Mouse (Mus musculus) liver, adult 2 months (tissue): ENCODE results near the gene Slc16a10. TPM values are rescaled to one million over a fixed set of nuclear protein-coding genes. Genes with fewer than 3 reads are reported as not detected.
A peak's percentile ranks its signal among the peaks of the same experiment; 100 is the strongest.

ENCODE experiments used
- DNase-seq: peaks from one replicate; pipeline ENCODE4 v3.0.0-alpha.2; 2011; ENCODE audit warnings: low read depth, low spot score; ENCODE audit errors: extremely low read depth
- H3K27ac ChIP-seq: fragments of 200-500 bp; replicated peaks from 2 replicates; pipeline ENCODE4 v1.5.1; 2012; ENCODE audit warnings: low read depth, mild to moderate bottlenecking, control low read depth, inconsistent platforms, low read length; ENCODE audit not compliant: insufficient read depth
- H3K27me3 ChIP-seq: fragments of 200-500 bp; 2 replicates; pipeline ENCODE4 v1.6.1; 2012; ENCODE audit warnings: mild to moderate bottlenecking, moderate library complexity, low read length, inconsistent platforms; ENCODE audit not compliant: control insufficient read depth, insufficient read depth
- H3K36me3 ChIP-seq: fragments of 200-500 bp; 2 replicates; pipeline ENCODE4 v1.6.1; 2012; ENCODE audit warnings: low read length, inconsistent platforms; ENCODE audit not compliant: control insufficient read depth, insufficient read depth
- H3K4me1 ChIP-seq: fragments of 200-500 bp; 2 replicates; pipeline ENCODE4 v1.6.1; 2011; ENCODE audit warnings: low read length; ENCODE audit not compliant: control insufficient read depth, insufficient read depth
- H3K4me3 ChIP-seq: fragments of 200-500 bp; 2 replicates; pipeline ENCODE4 v1.5.1; 2011; ENCODE audit warnings: low read depth, mild to moderate bottlenecking, control low read depth, low read length, moderate library complexity; ENCODE audit not compliant: insufficient read depth
- H3K79me2 ChIP-seq: fragments of 200-500 bp; 2 replicates; pipeline ENCODE4 v1.6.1; 2012; ENCODE audit warnings: inconsistent platforms, mild to moderate bottlenecking, low read length, moderate library complexity; ENCODE audit not compliant: control insufficient read depth, insufficient read depth
- H3K9ac ChIP-seq: fragments of 200-500 bp; 2 replicates; pipeline ENCODE4 v1.6.1; 2012; ENCODE audit warnings: low read depth, mild to moderate bottlenecking, control low read depth, inconsistent platforms, low read length
- CTCF ChIP-seq: fragments of 200-500 bp; IDR thresholded peaks from 2 replicates; pipeline ENCODE4 v1.5.1; 2011; ENCODE audit warnings: low read depth, low read length, control low read depth
- POLR2A ChIP-seq: fragments of 200-500 bp; IDR thresholded peaks from 2 replicates; pipeline ENCODE4 v1.6.1; 2011; ENCODE audit warnings: low read length, control low read depth; ENCODE audit not compliant: insufficient read depth; ENCODE audit errors: extremely low read depth
- WGBS: fragments of 180-500 bp; shearing (Covaris S2); methylation state at CpG from one replicate; pipeline ENCODE4 v1.1.7; 2018; 5-methylcytosine and 5-hydroxymethylcytosine counted together
- polyA plus RNA-seq: library from polyadenylated mRNA; depleted of rRNA; stranded (reverse); fragments of >200 nt; gene quantifications from 2 replicates; pipeline ENCODE4 v1.2.3, GENCODE M21; 2012
- total RNA-seq: library from RNA; depleted of rRNA; stranded (reverse); fragments of >200 nt; gene quantifications from 2 replicates; pipeline ENCODE4 v1.2.3, GENCODE M21; 2014

The Slc16a10 gene
- total and polyA plus RNA-seq, 2 experiments = 61.4 to 76.0 TPM

GRCm38 (mm10) chr10:40057615-40058014 is 84.4 kb downstream of the Slc16a10 start:
- Histone ChIP-seq H3K27ac (no peak overlapping the region), H3K79me2 (peaks cover 3% of the 10 kb centered on the region; the same call in 1 of the 2 replicates), H3K9ac (no peak overlapping the region), H3K4me3 (no peak overlapping the region), H3K36me3 (peaks cover 8% of the 10 kb centered on the region), H3K4me1 (peaks cover 23% of the 10 kb centered on the region), H3K27me3 (no peaks in the 10 kb centered on the region)
- WGBS = 82% methylated on average over 2 of the region's 2 CpGs
- TF ChIP-seq POLR2A (no peak), CTCF (no peak)
- DNase-seq = no peak

- H3K36me3 ChIP-seq = peaks cover 17% of the 10 kb centered on the region
- H3K4me3 ChIP-seq = no peak overlapping the region
- H3K9ac ChIP-seq = no peak overlapping the region
- no peaks in the 10 kb centered on the region for H3K27me3 ChIP-seq
- H3K4me1 ChIP-seq = peaks cover 10% of the 10 kb centered on the region; the same call in 1 of the 2 replicates
- WGBS = 63% methylated on average over 8 of the region's 8 CpGs
- TF ChIP-seq POLR2A (no peak), CTCF (no peak)
- no peak overlapping the region for H3K27ac ChIP-seq
- no peaks in the 10 kb centered on the region; the same call in 1 of the 2 replicates for H3K79me2 ChIP-seq
- DNase-seq = no peak
Measured at GRCm38 (mm10) chr10:40054455-40054854, 87.6 kb downstream of the Slc16a10 start.

DNA sequence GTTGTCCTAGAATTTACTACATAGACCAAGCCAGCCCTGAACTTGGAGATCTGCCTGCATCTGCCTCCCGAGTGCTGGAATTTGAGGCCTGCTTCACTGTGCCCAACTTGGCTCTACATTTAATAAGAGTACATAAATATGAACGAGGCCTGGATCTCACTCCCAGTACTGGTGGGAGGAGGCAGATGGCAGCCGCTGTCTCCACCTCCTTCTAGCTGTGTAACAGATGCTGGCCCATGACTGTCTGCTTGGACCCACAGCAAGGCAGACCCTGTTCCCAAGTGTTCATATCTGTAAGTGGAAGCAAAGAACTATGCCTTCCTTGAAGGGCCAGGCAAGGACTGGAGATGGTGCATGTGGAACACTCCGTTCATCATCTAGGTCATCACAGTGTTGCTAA is 88.2 kb downstream of the Slc16a10 start:
- H3K79me2 ChIP-seq = no peaks in the 10 kb centered on the region; the same call in 1 of the 2 replicates
- no peak overlapping the region for H3K4me3 ChIP-seq
- H3K27ac ChIP-seq = no peak overlapping the region
- peaks cover 8% of the 10 kb centered on the region; the same call in 1 of the 2 replicates for H3K4me1 ChIP-seq
- no peak overlapping the region for H3K9ac ChIP-seq
- 58% methylated on average over 4 of the region's 4 CpGs for WGBS
- no peak for DNase-seq
- peaks cover 17% of the 10 kb centered on the region for H3K36me3 ChIP-seq
- TF ChIP-seq POLR2A (no peak), CTCF (no peak)
- no peaks in the 10 kb centered on the region for H3K27me3 ChIP-seq

DNA sequence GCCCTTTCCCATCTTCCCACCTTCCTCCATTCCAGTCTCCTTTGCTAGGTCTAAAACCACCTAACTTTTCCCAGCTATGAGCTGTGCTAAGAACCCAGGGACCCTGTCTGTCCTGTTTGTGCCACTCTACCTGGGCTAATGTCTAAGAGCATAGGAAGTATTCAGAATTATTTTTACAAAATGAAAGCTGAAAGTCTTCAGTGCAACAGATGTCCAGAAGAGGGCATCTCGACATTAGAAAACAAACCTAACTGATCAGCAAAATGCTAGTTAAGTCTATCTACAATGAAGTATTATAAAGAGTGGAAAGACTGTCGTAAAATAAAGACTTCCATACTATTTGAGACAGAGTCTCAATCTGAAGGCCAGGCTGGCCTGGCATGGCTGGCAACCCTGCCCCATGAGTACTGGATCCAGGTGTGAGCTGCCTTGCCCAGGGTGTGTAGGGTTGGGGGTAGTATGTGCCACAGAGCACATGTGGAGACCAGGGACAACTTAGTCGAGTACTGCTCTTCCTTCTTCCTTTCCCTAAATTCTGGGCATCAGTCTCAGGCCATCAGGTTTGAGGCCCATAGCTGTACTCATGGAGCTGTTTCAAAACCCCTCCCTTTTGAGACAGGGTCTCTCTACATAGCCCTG is 88.7 kb downstream of the Slc16a10 start:
- Histone ChIP-seq H3K4me1 (peaks cover 4% of the 10 kb centered on the region; the same call in 1 of the 2 replicates), H3K9ac (no peak overlapping the region; the same call in 1 of the 2 replicates), H3K36me3 (peaks cover 17% of the 10 kb centered on the region), H3K4me3 (no peak overlapping the region), H3K27ac (no peak overlapping the region), H3K79me2 (no peaks in the 10 kb centered on the region; the same call in 1 of the 2 replicates), H3K27me3 (no peaks in the 10 kb centered on the region)
- peak; percentile 53 for DNase-seq
- 40% methylated on average over 3 of the region's 3 CpGs for WGBS
- TF ChIP-seq POLR2A = no peak
- peak; percentile 17; the same call in 1 of the 2 replicates for TF ChIP-seq CTCF

DNA sequence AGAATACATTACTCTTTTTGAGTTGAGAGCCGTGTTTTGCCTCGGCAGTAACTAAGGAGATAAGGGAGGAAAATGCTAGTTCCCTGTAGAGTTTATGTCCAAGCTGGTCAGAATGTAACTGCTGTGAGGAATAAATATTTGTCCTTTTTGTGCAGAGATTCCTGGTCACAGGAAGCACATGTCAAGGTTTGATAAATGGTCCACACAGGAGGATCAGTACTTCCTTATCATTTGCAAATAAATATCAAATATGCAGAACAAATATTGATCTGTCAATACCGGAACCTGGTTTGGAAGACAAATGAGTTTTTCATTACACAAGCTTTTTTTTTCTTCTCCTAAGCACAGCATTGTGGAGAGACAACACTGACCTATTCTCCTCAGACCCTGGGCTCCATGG is 90.1 kb downstream of the Slc16a10 start:
- no peak overlapping the region for H3K4me3 ChIP-seq
- peaks cover 3% of the 10 kb centered on the region; the same call in 1 of the 2 replicates for H3K4me1 ChIP-seq
- 36% methylated on average over 3 of the region's 3 CpGs for WGBS
- no peaks in the 10 kb centered on the region for H3K27me3 ChIP-seq
- TF ChIP-seq CTCF = no peak
- TF ChIP-seq POLR2A = no peak
- H3K79me2 ChIP-seq = no peaks in the 10 kb centered on the region
- no peak overlapping the region for H3K27ac ChIP-seq
- peaks cover 17% of the 10 kb centered on the region for H3K36me3 ChIP-seq
- H3K9ac ChIP-seq = no peak overlapping the region
- peak; percentile 61 for DNase-seq

DNA sequence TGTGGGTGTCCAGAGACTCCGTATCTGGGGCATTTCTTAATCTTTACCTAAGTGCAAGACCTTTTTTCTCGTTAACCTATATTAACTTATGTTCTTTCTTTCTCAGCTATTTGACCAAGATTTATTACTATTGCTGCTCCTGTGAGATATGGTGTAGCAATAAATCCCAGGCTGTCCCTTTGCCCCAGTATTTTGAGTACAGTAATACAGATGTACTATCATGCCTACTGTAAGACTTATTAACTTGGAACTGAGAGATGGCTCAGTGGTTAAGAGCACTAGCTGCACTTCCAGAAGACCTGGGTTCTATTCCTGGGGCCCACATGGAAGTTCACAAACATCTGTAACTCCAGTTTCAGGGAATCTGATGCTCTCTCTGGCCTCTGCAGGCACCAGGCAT is 91.3 kb downstream of the Slc16a10 start:
- no peak for DNase-seq
- Histone ChIP-seq H3K4me1 (peaks cover 3% of the 10 kb centered on the region; the same call in 1 of the 2 replicates), H3K79me2 (no peaks in the 10 kb centered on the region), H3K36me3 (peaks cover 17% of the 10 kb centered on the region), H3K27me3 (no peaks in the 10 kb centered on the region), H3K9ac (no peak overlapping the region), H3K4me3 (no peak overlapping the region), H3K27ac (no peak overlapping the region)
- 86% methylated on average over 2 of the region's 2 CpGs for WGBS
- TF ChIP-seq POLR2A (no peak), CTCF (no peak)
